Mouse (Mus musculus) limb, embryonic 14.5 days (tissue): ENCODE results near the gene Chchd6. TPM values are rescaled to one million over a fixed set of nuclear protein-coding genes. Genes with fewer than 3 reads are reported as not detected.
A peak's percentile ranks its signal among the peaks of the same experiment; 100 is the strongest.

Experiments
- ATAC-seq: fragments of 200-750 bp; cut with Nextera tagmentation; 2 replicates; pipeline ENCODE4 v1.8.0; 2017; ENCODE audit warnings: low read depth, moderate number of reproducible peaks, moderate TSS enrichment; ENCODE audit not compliant: low FRiP score
- DNase-seq: peaks from one replicate; pipeline ENCODE4 v3.0.0-alpha.2; 2015; ENCODE audit warnings: low spot score
- H3K27ac ChIP-seq: fragments of 300-500 bp; sonication (generic); replicated peaks from 2 replicates; pipeline ENCODE4 v1.5.1; 2014; ENCODE audit warnings: low read depth, mild to moderate bottlenecking, low read length, moderate library complexity, mixed read lengths
- H3K27me3 ChIP-seq: fragments of 300-500 bp; sonication (generic); 2 replicates; pipeline ENCODE4 v1.6.1; 2014; ENCODE audit warnings: low read length, mixed read lengths; ENCODE audit not compliant: control insufficient read depth, insufficient read depth
- H3K36me3 ChIP-seq: fragments of 300-500 bp; sonication (generic); 2 replicates; pipeline ENCODE4 v1.6.1; 2014; ENCODE audit warnings: mild to moderate bottlenecking, low read length, moderate library complexity, mixed read lengths; ENCODE audit not compliant: control insufficient read depth, insufficient read depth
- H3K4me1 ChIP-seq: fragments of 300-500 bp; sonication (generic); 2 replicates; pipeline ENCODE4 v1.6.1; 2014; ENCODE audit warnings: antibody characterized with exemption, low read length, mixed read lengths; ENCODE audit not compliant: control insufficient read depth, insufficient read depth
- H3K4me2 ChIP-seq: fragments of 300-500 bp; sonication (generic); replicated peaks from 2 replicates; pipeline ENCODE4 v1.6.1; 2014; ENCODE audit warnings: low read depth, mild to moderate bottlenecking, low read length, moderate library complexity; ENCODE audit not compliant: severe bottlenecking
- H3K4me3 ChIP-seq: fragments of 300-500 bp; sonication (generic); replicated peaks from 2 replicates; pipeline ENCODE4 v1.5.1; 2014; ENCODE audit warnings: low read length
- H3K9ac ChIP-seq: fragments of 300-500 bp; sonication (generic); 2 replicates; pipeline ENCODE4 v1.6.1; 2014; ENCODE audit warnings: mild to moderate bottlenecking, low read depth, low read length, moderate library complexity; ENCODE audit not compliant: severe bottlenecking
- H3K9me3 ChIP-seq: fragments of 300-500 bp; sonication (generic); 2 replicates; pipeline ENCODE4 v1.6.1; 2016; ENCODE audit warnings: low read length; ENCODE audit not compliant: control insufficient read depth
- POLR2A ChIP-seq: fragments of 200-500 bp; IDR thresholded peaks from 2 replicates; pipeline ENCODE4 v1.8.0; 2012; ENCODE audit warnings: inconsistent platforms, mild to moderate bottlenecking, moderate library complexity, borderline replicate concordance; ENCODE audit not compliant: insufficient read depth, insufficient read length; ENCODE audit errors: extremely low read depth
- WGBS: fragments of 180-500 bp; shearing (Covaris S2); extraction: QIAGEN DNeasy Blood & Tissue Kit; methylation state at CpG from one replicate; pipeline ENCODE4 v1.1.7; 2014; 5-methylcytosine and 5-hydroxymethylcytosine counted together
- polyA plus RNA-seq, 2 experiments: library from polyadenylated mRNA; depleted of rRNA in 1 of 2; stranded (reverse) in 1 of 2; unstranded in 1 of 2; fragments of >200 nt; fragmentation: Nextera tagmentation in 1 of 2; extraction: Ambion mirVana in 1 of 2; gene quantifications; 2 replicates each; pipeline versions ENCODE4 v1.2.1 to v1.2.3; 2012 to 2014

Gene Chchd6
- polyA plus RNA-seq, 2 experiments: 40.6 to 55.9 TPM

DNA sequence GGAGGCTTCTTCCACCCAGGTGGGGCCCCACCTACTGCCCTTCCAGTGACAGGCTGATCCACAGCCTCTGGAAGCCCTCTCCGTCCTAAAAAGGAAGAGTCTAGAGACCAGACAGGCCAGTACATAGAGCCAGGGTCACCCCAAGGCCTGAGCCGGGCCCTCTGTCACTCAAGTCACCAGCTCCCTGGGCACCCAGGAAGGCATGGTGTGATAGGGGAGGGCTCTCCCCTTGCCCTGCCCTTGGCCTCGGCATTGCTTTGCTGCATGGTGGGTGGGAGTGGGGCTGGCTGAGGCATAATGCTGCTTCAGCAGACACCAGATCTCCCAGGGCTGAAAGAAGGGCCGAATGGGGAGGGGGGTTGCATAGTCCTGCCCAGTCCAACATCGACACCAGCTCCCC lies 241.4 kb downstream of the Chchd6 start:
- H3K9ac ChIP-seq: no peak overlapping the region
- no peaks in the 10 kb centered on the region for H3K27me3 ChIP-seq
- DNase-seq: no peak
- 82% methylated on average over 5 of the region's 5 CpGs for WGBS
- H3K9me3 ChIP-seq: no peaks in the 10 kb centered on the region
- peaks cover 43% of the 10 kb centered on the region for H3K4me1 ChIP-seq
- H3K27ac ChIP-seq: no peak overlapping the region
- no peak for ATAC-seq
- peaks cover 52% of the 10 kb centered on the region for H3K36me3 ChIP-seq
- H3K4me3 ChIP-seq: no peak overlapping the region
- no peak for TF ChIP-seq POLR2A
- no peak overlapping the region for H3K4me2 ChIP-seq

DNA sequence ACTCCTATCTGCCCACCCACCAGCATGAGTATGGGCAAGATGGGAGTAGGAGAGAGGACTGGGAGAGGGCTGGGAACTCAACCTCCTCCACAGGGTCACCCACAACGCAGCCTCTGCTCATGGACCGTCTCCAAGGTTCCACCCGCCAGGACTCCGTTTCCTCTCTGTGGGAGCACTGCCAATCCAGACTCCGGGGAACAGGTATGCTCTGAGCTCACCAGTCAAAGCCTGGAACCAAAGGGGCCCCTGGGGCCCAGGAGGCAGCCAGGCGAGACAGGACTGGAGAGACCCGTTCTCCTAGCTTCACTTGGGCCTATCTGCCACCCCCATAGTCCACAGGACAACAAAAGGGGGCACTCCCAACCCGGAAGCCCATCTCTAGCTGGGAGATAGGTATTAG lies 242.4 kb downstream of the Chchd6 start:
- ATAC-seq (no peak), DNase-seq (no peak)
- H3K27me3 ChIP-seq: no peaks in the 10 kb centered on the region
- WGBS: 60% methylated on average over 8 of the region's 8 CpGs
- H3K27ac ChIP-seq: 0 out of 2 replicates have a peak overlapping the region, but pooled peaks have one; percentile 19
- H3K4me2 ChIP-seq: no peak overlapping the region
- H3K9ac ChIP-seq: no peak overlapping the region
- peaks cover 40% of the 10 kb centered on the region for H3K4me1 ChIP-seq
- no peaks in the 10 kb centered on the region for H3K9me3 ChIP-seq
- H3K36me3 ChIP-seq: peaks cover 61% of the 10 kb centered on the region
- no peak overlapping the region for H3K4me3 ChIP-seq
- TF ChIP-seq POLR2A: no peak

DNA sequence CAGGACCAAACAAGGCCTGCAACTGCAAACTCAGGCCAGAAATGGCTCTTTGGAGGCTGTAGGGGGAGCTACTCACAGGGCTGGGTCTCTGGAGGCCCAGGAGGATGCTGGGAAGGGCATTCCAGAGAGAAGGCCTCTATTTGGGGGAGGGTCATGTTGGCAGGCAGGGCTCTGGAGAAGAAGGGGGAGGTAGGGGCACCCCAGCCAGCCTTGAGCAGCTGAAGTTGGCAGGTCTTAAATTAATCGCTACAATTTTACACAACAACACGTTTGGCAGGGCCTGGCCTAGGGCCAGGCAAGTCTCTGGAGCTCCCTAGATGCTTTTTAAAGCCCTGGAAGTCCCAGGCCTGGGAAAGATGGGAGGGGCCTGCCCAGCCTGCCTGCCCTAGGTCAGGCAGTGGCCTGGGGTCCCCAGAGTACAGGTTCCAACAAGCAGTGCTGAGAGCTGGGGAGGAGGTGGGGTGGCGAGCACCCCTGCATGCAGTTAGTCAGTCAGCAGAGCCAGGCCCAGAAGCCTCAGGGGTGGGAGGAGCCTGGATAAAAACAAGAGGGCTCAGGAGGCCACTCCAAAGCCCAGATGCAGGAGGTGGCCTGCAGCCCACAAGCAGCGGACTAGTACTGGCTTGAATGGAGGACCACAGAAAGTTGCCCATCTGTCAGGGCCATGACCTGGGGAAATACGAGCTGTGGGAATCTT lies 243.9 kb downstream of the Chchd6 start:
- no peak overlapping the region for H3K4me2 ChIP-seq
- no peaks in the 10 kb centered on the region for H3K27me3 ChIP-seq
- no peak overlapping the region for H3K4me3 ChIP-seq
- DNase-seq (peak; percentile 79), ATAC-seq (peak; percentile 68)
- 13% methylated on average over 5 of the region's 5 CpGs for WGBS
- H3K27ac ChIP-seq: peak overlapping the region; percentile 59
- no peak for TF ChIP-seq POLR2A
- peaks cover 40% of the 10 kb centered on the region for H3K4me1 ChIP-seq
- H3K36me3 ChIP-seq: peaks cover 70% of the 10 kb centered on the region
- no peaks in the 10 kb centered on the region for H3K9me3 ChIP-seq
- peak overlapping the region; percentile 41 for H3K9ac ChIP-seq

DNA sequence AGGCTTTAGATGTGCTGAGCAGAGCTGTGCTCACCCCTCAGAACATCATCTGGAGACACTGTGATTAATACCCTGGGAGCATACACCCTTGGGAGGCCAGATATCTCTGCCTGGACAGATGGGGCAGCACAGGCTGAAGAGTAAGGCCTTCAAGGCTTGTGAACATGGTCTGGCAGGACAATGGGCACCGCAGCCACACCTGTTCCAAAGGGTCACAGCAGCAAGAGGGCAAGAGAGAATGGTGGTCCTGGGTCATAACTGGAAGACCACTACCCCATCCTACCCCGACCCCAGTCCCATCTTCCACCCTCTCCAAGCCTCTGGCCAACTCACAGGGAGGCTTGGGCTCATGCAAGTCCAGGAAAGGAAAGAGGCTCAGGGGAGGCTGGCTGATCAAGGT lies 244.9 kb downstream of the Chchd6 start:
- ATAC-seq (no peak), DNase-seq (no peak)
- Histone ChIP-seq H3K9me3 (no peaks in the 10 kb centered on the region), H3K27ac (no peak overlapping the region), H3K27me3 (no peaks in the 10 kb centered on the region), H3K4me1 (peaks cover 44% of the 10 kb centered on the region), H3K4me2 (no peak overlapping the region), H3K36me3 (peaks cover 61% of the 10 kb centered on the region), H3K4me3 (no peak overlapping the region), H3K9ac (no peak overlapping the region)
- no peak for TF ChIP-seq POLR2A
- WGBS: 100% methylated on average over 2 of the region's 2 CpGs

DNA sequence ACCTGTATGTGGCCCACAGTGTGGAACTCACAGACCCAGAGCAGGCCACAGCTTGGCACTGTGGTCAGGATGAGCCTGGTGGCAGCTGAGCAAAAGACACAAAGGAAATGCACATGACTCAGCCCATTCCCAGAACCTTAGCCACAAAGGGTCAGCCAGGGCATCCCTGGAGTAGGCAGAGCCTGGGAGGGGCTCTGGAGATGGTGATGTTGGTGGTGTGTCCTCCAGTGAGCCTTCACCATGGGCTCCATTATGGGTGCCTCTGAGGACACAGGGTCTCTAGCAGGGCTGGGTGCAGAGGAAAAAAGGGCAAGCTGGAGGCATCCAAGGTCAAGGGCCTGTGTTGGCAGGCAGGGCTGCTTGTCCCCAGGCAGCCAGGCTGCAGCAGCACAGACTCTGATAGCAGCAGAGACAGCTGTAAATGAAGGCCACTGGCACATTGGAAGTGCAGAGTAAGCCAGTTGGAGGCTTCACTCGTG lies 245.4 kb downstream of the Chchd6 start:
- peaks cover 48% of the 10 kb centered on the region for H3K4me1 ChIP-seq
- ATAC-seq (no peak), DNase-seq (no peak)
- H3K4me3 ChIP-seq: no peak overlapping the region
- H3K27me3 ChIP-seq: no peaks in the 10 kb centered on the region
- H3K36me3 ChIP-seq: peaks cover 60% of the 10 kb centered on the region
- H3K4me2 ChIP-seq: no peak overlapping the region
- H3K9me3 ChIP-seq: no peaks in the 10 kb centered on the region
- H3K27ac ChIP-seq: no peak overlapping the region
- TF ChIP-seq POLR2A: no peak
- no peak overlapping the region for H3K9ac ChIP-seq
- WGBS: 100% methylated on average over 1 of the region's 1 CpGs
